Mouse (Mus musculus): ENCODE data around the gene Gm11937. TPM values are rescaled to one million over a fixed set of nuclear protein-coding genes. Genes with fewer than 3 reads are reported as not detected.
"Not testable (repeated sequence)": the region's sequence is repeated elsewhere in the genome, so short reads cannot be mapped to it uniquely, and the experiment has no call there.

Gm11937 gene
- not detected in 2 replicates for polyA plus RNA-seq (2016; fragmentation: Nextera tagmentation; extraction: Ambion mirVana)

DNA sequence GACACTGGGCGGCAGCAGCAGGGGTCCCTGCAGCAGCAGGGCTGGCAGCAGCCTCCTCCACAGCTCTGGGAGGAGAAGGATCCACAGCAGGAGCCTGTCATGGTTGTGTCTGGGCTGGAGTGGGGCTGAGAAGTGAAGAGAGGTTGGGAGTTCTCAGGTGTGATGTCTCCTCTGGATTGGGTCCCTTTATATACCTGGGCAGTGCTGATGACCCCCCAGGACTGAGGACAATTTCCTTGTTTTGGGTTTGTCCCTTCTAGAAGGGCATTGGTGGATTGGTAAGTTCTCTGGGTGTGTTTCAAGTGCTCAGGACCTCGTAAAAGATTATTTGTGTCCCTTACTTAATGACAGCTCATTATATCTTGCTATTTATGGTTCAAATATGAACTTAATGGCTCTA, at the start of gene Gm11937:
Gene Gm11937, minus strand, starts transcription at position 101 of the 400 bp plus-strand sequence.
- 47% methylated on average over 1 of the region's 2 CpGs for WGBS
- H3K4me3 ChIP-seq (replicated peaks); H3K4me2 ChIP-seq; H3K4me1 ChIP-seq (replicated peaks); H3K27me3 ChIP-seq; H3K36me3 ChIP-seq; H3K9me3 ChIP-seq; H3K9ac ChIP-seq (replicated peaks); H3K27ac ChIP-seq; ATAC-seq (ENCODE audit: insufficient number of reproducible peaks, insufficient read depth, low FRiP score, low TSS enrichment, low read depth): not testable (repeated sequence)

GRCm38 (mm10) chr11:99659256-99659655, 49.3 kb upstream of the Gm11937 start:
- H3K27ac ChIP-seq: no peak overlapping the region
- no peak overlapping the region for H3K4me3 ChIP-seq (replicated peaks)
- ATAC-seq (ENCODE audit: insufficient number of reproducible peaks, insufficient read depth, low FRiP score, low TSS enrichment, low read depth): no peak
- 0 out of 2 replicates have a peak, but pooled peaks cover 3% of the 10 kb centered on the region for H3K27me3 ChIP-seq
- H3K9me3 ChIP-seq: no peaks in the 10 kb centered on the region
- no peaks in the 10 kb centered on the region for H3K36me3 ChIP-seq
- 87% methylated on average over 4 of the region's 4 CpGs for WGBS
- no peak overlapping the region for H3K9ac ChIP-seq (replicated peaks)
- no peaks in the 10 kb centered on the region for H3K4me1 ChIP-seq (replicated peaks)
- H3K4me2 ChIP-seq: no peak overlapping the region

DNA sequence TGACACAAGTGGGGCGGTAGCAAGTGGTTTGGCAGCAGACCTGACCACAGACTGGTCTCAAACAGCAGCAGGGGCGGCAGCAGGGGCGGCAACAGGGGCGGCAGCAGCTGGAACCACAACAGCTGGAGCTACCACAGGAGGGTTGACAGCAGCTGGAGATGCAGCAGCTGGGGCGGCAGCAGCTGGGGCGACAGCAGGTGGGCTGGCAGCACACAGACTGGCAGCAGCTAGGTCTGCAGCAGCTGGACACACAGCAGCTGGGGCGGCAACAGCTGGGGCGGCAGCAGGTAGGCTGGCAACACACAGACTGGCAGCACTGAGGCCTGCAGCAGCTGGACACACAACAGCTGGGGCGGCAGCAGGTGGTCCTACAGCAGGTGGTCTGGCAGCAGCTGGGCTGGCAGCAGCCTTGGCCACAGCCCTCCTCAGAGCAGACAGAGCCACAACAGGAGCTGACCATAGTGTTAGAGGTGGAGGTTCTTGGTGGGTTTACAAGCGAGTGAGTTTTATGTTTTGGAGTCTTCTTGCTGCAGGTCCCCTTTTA, 48.5 kb upstream of the Gm11937 start, which contains the start of gene Gm11563:
Gene Gm11563, minus strand, starts transcription at position 494 of the 544 bp plus-strand sequence.
- H3K36me3 ChIP-seq; H3K9ac ChIP-seq (replicated peaks); H3K27me3 ChIP-seq; H3K4me1 ChIP-seq (replicated peaks); H3K9me3 ChIP-seq; ATAC-seq (ENCODE audit: insufficient number of reproducible peaks, insufficient read depth, low FRiP score, low TSS enrichment, low read depth); H3K4me3 ChIP-seq (replicated peaks); H3K27ac ChIP-seq; H3K4me2 ChIP-seq: not testable (repeated sequence)
- 65% methylated on average over 10 of the region's 10 CpGs for WGBS

DNA sequence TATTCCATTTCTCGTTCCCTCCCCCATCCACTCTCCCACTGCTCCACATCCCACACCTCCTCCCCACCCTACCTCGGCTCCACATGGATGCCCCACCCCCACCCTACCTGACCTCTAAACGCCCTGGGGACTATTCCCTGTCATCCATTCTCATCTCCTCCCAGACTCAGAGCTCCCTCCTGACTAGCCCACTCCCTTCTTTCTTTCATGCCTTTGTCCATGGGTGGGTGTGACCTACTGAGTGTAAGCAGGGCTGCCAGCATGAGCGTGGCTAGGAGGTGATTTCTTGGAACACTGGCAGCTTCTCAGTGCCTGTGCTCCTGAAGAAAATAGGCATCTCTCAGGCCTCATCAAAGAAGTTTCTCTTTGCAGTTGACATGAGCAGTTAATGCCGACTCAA, 47.1 kb upstream of the Gm11937 start:
- no peak for ATAC-seq (ENCODE audit: insufficient number of reproducible peaks, insufficient read depth, low FRiP score, low TSS enrichment, low read depth)
- Histone ChIP-seq H3K4me1 (replicated peaks) (no peaks in the 10 kb centered on the region), H3K27ac (no peak overlapping the region), H3K9ac (replicated peaks) (no peak overlapping the region), H3K27me3 (no peaks in the 10 kb centered on the region), H3K4me3 (replicated peaks) (no peak overlapping the region), H3K4me2 (no peak overlapping the region), H3K9me3 (no peaks in the 10 kb centered on the region), H3K36me3 (no peaks in the 10 kb centered on the region)
- 46% methylated on average over 5 of the region's 5 CpGs for WGBS

DNA sequence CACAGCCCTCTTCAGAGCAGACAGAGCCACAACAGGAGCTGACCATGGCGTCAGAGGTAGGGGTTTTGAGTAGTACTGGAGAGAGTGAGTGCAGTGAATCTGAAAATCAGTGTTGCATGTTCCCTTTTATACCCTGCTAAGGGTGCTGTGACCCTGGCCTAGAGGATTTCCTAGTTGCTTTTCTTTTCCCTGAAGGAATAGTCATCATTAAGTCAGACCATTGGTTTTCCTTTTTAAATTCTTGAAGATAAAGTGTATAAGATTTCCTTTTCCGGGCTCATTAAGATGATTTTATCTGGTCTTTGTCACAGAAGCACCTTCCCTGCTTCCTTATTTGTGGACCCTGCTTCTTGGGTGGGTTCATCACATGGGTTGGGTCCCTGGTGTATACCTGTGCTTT, 40.1 kb upstream of the Gm11937 start, which contains the start of gene Gm11555:
Gene Gm11555, minus strand, starts transcription at position 101 of the 400 bp plus-strand sequence.
- Histone ChIP-seq H3K27me3 (no peaks in the 10 kb centered on the region), H3K36me3 (no peaks in the 10 kb centered on the region), H3K4me3 (replicated peaks) (no peak within 1 kb of the TSS), H3K9ac (replicated peaks) (no peak within 1 kb of the TSS), H3K9me3 (no peaks in the 10 kb centered on the region), H3K4me2 (no peak within 1 kb of the TSS), H3K27ac (no peak within 1 kb of the TSS), H3K4me1 (replicated peaks) (no peaks in the 10 kb centered on the region)
- no peak for ATAC-seq (ENCODE audit: insufficient number of reproducible peaks, insufficient read depth, low FRiP score, low TSS enrichment, low read depth)
- WGBS: 78% methylated on average over 2 of the region's 2 CpGs

GRCm38 (mm10) chr11:99646444-99646843, 36.5 kb upstream of the Gm11937 start:
- H3K27me3 ChIP-seq: peaks cover 3% of the 10 kb centered on the region; the same call in 1 of the 2 replicates
- H3K36me3 ChIP-seq: no peaks in the 10 kb centered on the region
- 83% methylated on average over 15 of the region's 15 CpGs for WGBS
- no peak overlapping the region for H3K27ac ChIP-seq
- ATAC-seq (ENCODE audit: insufficient number of reproducible peaks, insufficient read depth, low FRiP score, low TSS enrichment, low read depth): no peak
- 0 out of 2 replicates have a peak, but pooled peaks cover 1% of the 10 kb centered on the region for H3K4me1 ChIP-seq (replicated peaks)
- no peak overlapping the region for H3K4me2 ChIP-seq
- no peak overlapping the region for H3K4me3 ChIP-seq (replicated peaks)
- H3K9ac ChIP-seq (replicated peaks): no peak overlapping the region
- H3K9me3 ChIP-seq: no peaks in the 10 kb centered on the region

GRCm38 (mm10) chr11:99644351-99644750, 34.4 kb upstream of the Gm11937 start:
- no peaks in the 10 kb centered on the region for H3K9me3 ChIP-seq
- no peak overlapping the region for H3K27ac ChIP-seq
- H3K27me3 ChIP-seq: peaks cover 3% of the 10 kb centered on the region; the same call in 1 of the 2 replicates
- no peak overlapping the region for H3K9ac ChIP-seq (replicated peaks)
- WGBS: 72% methylated on average over 3 of the region's 3 CpGs
- H3K4me3 ChIP-seq (replicated peaks): no peak overlapping the region
- ATAC-seq (ENCODE audit: insufficient number of reproducible peaks, insufficient read depth, low FRiP score, low TSS enrichment, low read depth): no peak
- peaks cover 2% of the 10 kb centered on the region; the same call in 1 of the 2 replicates for H3K4me1 ChIP-seq (replicated peaks)
- no peaks in the 10 kb centered on the region for H3K36me3 ChIP-seq
- H3K4me2 ChIP-seq: no peak overlapping the region

DNA sequence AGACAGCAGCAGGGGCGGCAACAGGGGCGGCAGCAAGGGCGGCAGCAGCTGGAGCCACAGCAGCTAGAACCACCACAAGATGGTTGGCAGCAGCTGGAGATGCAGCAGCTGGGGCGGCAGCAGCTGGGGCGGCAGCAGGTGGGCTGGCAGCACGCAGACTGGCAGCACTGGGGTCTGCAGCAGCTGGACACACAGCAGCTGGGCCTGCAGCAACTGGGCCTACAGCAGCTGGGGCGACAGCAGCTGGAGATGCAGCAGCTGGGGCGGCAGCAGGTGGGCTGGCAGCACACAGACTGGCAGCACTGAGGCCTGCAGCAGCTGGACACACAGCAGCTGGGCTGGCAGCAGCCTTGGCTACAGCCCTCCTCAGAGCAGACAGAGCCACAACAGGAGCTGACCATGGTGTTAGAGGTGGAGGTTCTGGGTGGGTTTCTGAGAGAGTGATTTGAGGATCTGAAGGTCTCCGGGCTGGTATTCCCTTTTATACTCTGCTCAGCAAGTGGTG, 33.7 kb upstream of the Gm11937 start, which contains the start of gene Krtap4-7:
Gene Krtap4-7, minus strand, starts transcription at position 455 of the 505 bp plus-strand sequence.
- not testable (repeated sequence) for H3K27me3 ChIP-seq; ATAC-seq (ENCODE audit: insufficient number of reproducible peaks, insufficient read depth, low FRiP score, low TSS enrichment, low read depth); H3K36me3 ChIP-seq; H3K4me2 ChIP-seq; H3K4me3 ChIP-seq (replicated peaks); H3K4me1 ChIP-seq (replicated peaks); H3K9ac ChIP-seq (replicated peaks); H3K9me3 ChIP-seq; H3K27ac ChIP-seq
- WGBS: 77% methylated on average over 9 of the region's 9 CpGs

DNA sequence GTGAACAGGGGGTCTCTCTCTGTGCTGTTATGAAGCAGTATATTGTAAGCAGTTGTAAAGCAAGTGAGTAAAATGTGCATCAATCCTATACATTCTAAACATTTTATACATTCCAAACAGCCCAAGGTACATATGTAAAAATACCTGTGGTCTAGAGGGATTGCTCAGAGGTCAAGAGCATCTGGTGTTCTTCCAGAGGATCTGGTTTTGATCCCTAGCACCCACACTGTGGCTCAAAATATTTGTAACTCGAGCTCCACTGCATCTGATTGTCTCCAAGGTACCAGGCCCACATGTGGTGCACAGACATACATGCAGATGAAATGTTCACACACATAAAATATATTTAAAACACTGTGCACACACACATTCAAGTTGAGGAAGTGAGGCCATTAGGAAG, 30.9 kb upstream of the Gm11937 start:
- Histone ChIP-seq H3K4me2 (no peak overlapping the region), H3K27ac (no peak overlapping the region), H3K36me3 (no peaks in the 10 kb centered on the region), H3K27me3 (peaks cover 3% of the 10 kb centered on the region), H3K9ac (replicated peaks) (no peak overlapping the region), H3K4me3 (replicated peaks) (no peak overlapping the region), H3K4me1 (replicated peaks) (peaks cover 2% of the 10 kb centered on the region; the same call in 1 of the 2 replicates), H3K9me3 (no peaks in the 10 kb centered on the region)
- WGBS: 15% methylated on average over 1 of the region's 1 CpGs
- ATAC-seq (ENCODE audit: insufficient number of reproducible peaks, insufficient read depth, low FRiP score, low TSS enrichment, low read depth): no peak

DNA sequence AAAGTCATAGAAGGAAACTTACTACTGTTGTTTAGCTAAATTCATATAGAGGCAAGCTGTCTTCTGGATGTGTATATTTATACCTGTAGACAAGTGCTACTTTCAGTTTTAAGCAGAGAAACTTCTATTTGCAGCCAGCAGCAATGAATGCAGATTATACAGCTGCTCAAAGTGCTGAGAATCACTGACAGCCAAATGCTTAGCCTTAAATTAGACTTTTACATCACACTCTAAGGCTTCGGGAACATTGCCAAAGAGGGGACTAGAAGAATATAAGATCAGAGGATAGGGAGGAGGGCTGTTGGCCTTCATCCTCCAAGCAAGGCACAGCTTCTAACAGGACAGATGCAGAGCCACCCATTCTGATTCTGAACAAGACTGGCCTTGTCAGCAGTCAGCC, 27.1 kb upstream of the Gm11937 start:
- 68% methylated on average over 1 of the region's 1 CpGs for WGBS
- ATAC-seq (ENCODE audit: insufficient number of reproducible peaks, insufficient read depth, low FRiP score, low TSS enrichment, low read depth): no peak
- H3K9me3 ChIP-seq: no peaks in the 10 kb centered on the region
- peaks cover 2% of the 10 kb centered on the region; the same call in 1 of the 2 replicates for H3K4me1 ChIP-seq (replicated peaks)
- no peak overlapping the region for H3K27ac ChIP-seq
- H3K27me3 ChIP-seq: peaks cover 7% of the 10 kb centered on the region; the same call in 1 of the 2 replicates
- H3K36me3 ChIP-seq: no peaks in the 10 kb centered on the region
- no peak overlapping the region for H3K4me2 ChIP-seq
- no peak overlapping the region for H3K4me3 ChIP-seq (replicated peaks)
- H3K9ac ChIP-seq (replicated peaks): no peak overlapping the region

DNA sequence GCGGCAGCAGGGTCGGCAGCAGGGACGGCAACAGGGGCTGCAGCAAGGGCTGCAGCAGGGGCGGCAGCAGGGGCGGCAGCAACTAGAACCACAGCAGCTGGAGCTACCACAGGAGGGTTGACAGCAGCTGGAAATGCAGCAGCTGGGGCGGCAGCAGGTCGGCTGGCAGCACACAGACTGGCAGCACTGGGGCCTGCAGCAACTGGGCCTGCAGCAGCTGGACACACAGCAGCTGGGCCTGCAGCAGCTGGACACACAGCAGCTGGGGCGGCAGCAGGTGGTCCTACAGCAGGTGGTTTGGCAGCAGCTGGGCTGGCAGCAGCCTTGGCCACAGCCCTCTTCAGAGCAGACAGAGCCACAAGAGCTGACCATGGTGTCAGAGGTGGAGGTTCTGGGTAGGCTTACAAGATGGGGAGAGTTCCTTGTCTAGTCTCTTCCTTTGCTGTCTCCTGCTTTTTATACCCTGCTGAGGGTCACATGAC, 24.7 kb upstream of the Gm11937 start, which contains the start of gene Krtap4-2:
Gene Krtap4-2, minus strand, starts transcription at position 432 of the 482 bp plus-strand sequence.
- H3K4me2 ChIP-seq: no peak within 1 kb of the TSS

More for the DNA sequence above, 24.7 kb upstream of the Gm11937 start, which contains the start of gene Krtap4-2:
- Histone ChIP-seq H3K9me3 (no peaks in the 10 kb centered on the region), H3K4me1 (replicated peaks) (no peaks in the 10 kb centered on the region), H3K9ac (replicated peaks) (no peak within 1 kb of the TSS), H3K27ac (no peak within 1 kb of the TSS), H3K4me3 (replicated peaks) (no peak within 1 kb of the TSS), H3K36me3 (no peaks in the 10 kb centered on the region), H3K27me3 (peaks cover 7% of the 10 kb centered on the region; the same call in 1 of the 2 replicates)
- no peak for ATAC-seq (ENCODE audit: insufficient number of reproducible peaks, insufficient read depth, low FRiP score, low TSS enrichment, low read depth)
- 39% methylated on average over 8 of the region's 8 CpGs for WGBS

All from limb, embryonic 12.5 days (tissue).